Mouse (Mus musculus) embryonic facial prominence, embryonic 12.5 days (tissue): ENCODE data around the gene Arhgap1. TPM values are rescaled to one million over a fixed set of nuclear protein-coding genes. Genes with fewer than 3 reads are reported as not detected.

Source experiments
- ATAC-seq: fragments of 200-750 bp; cut with Nextera tagmentation; 2 replicates; pipeline ENCODE4 v1.8.0; 2017; ENCODE audit not compliant: insufficient number of reproducible peaks, insufficient read depth, low FRiP score, low TSS enrichment
- H3K27ac ChIP-seq: fragments of 300-500 bp; sonication (generic); 2 replicates; pipeline ENCODE4 v1.5.1; 2016; ENCODE audit warnings: mild to moderate bottlenecking
- H3K27me3 ChIP-seq: fragments of 300-500 bp; sonication (generic); 2 replicates; pipeline ENCODE4 v1.6.1; 2016; ENCODE audit warnings: mild to moderate bottlenecking, moderate library complexity
- H3K36me3 ChIP-seq: fragments of 300-500 bp; sonication (generic); 2 replicates; pipeline ENCODE4 v1.6.1; 2016; ENCODE audit warnings: mild to moderate bottlenecking
- H3K4me1 ChIP-seq: fragments of 300-500 bp; sonication (generic); 2 replicates; pipeline ENCODE4 v1.6.1; 2016
- H3K4me2 ChIP-seq: fragments of 300-500 bp; sonication (generic); replicated peaks from 2 replicates; pipeline ENCODE4 v1.6.1; 2016; ENCODE audit warnings: mild to moderate bottlenecking, moderate library complexity
- H3K4me3 ChIP-seq: fragments of 300-500 bp; sonication (generic); 2 replicates; pipeline ENCODE4 v1.5.1; 2016; ENCODE audit warnings: mild to moderate bottlenecking
- H3K9ac ChIP-seq: fragments of 300-500 bp; sonication (generic); 2 replicates; pipeline ENCODE4 v1.6.1; 2016; ENCODE audit warnings: mild to moderate bottlenecking, moderate library complexity
- H3K9me3 ChIP-seq: fragments of 300-500 bp; sonication (generic); 2 replicates; pipeline ENCODE4 v1.6.1; 2016; ENCODE audit warnings: mild to moderate bottlenecking, moderate library complexity
- WGBS: fragments of 180-500 bp; shearing (Covaris S2); methylation state at CpG from one replicate; pipeline ENCODE4 v1.1.7; 2016; 5-methylcytosine and 5-hydroxymethylcytosine counted together
- polyA plus RNA-seq: library from polyadenylated mRNA; unstranded; fragments of >200 nt; fragmentation: Nextera tagmentation; extraction: Ambion mirVana; gene quantifications from 2 replicates; pipeline ENCODE4 v1.2.1, GENCODE M21; 2016

Gene Arhgap1
- polyA plus RNA-seq, 1 experiment from 2014 or later, result 102 TPM

GRCm38 (mm10) chr2:91705736-91706135 is 56.1 kb downstream of the Arhgap1 start:
- H3K36me3 ChIP-seq, result no peaks in the 10 kb centered on the region
- no peak overlapping the region for H3K9ac ChIP-seq
- H3K4me1 ChIP-seq, result peaks cover 6% of the 10 kb centered on the region
- H3K27ac ChIP-seq, result no peak overlapping the region
- H3K27me3 ChIP-seq, result no peaks in the 10 kb centered on the region
- no peaks in the 10 kb centered on the region for H3K9me3 ChIP-seq
- no peak overlapping the region for H3K4me3 ChIP-seq
- no peak overlapping the region for H3K4me2 ChIP-seq
- ATAC-seq, result no peak
- WGBS, result 83% methylated on average over 6 of the region's 6 CpGs

GRCm38 (mm10) chr2:91706456-91706855 is 56.8 kb downstream of the Arhgap1 start:
- Histone ChIP-seq H3K36me3 (no peaks in the 10 kb centered on the region), H3K4me1 (peaks cover 7% of the 10 kb centered on the region)
- ATAC-seq, result no peak

GRCm38 (mm10) chr2:91708361-91708760 is 58.7 kb downstream of the Arhgap1 start:
- H3K36me3 ChIP-seq, result no peaks in the 10 kb centered on the region
- no peak for ATAC-seq
- no peak overlapping the region for H3K9ac ChIP-seq
- H3K27ac ChIP-seq, result no peak overlapping the region
- H3K9me3 ChIP-seq, result no peaks in the 10 kb centered on the region
- 94% methylated on average over 6 of the region's 6 CpGs for WGBS
- H3K27me3 ChIP-seq, result no peaks in the 10 kb centered on the region
- peaks cover 16% of the 10 kb centered on the region for H3K4me1 ChIP-seq
- no peak overlapping the region for H3K4me3 ChIP-seq
- no peak overlapping the region for H3K4me2 ChIP-seq

More at GRCm38 (mm10) chr2:91706456-91706855, 56.8 kb downstream of the Arhgap1 start:
- no peaks in the 10 kb centered on the region for H3K9me3 ChIP-seq
- H3K27me3 ChIP-seq, result no peaks in the 10 kb centered on the region
- H3K4me3 ChIP-seq, result no peak overlapping the region
- no peak overlapping the region for H3K9ac ChIP-seq
- no peak overlapping the region for H3K27ac ChIP-seq
- no peak overlapping the region for H3K4me2 ChIP-seq

- H3K27ac ChIP-seq, result peak within 1 kb of the TSS; percentile 77
- H3K4me3 ChIP-seq, result peak within 1 kb of the TSS; percentile 68
- H3K36me3 ChIP-seq, result no peaks in the 10 kb centered on the region
- H3K9ac ChIP-seq, result peak within 1 kb of the TSS; percentile 63
- no peaks in the 10 kb centered on the region for H3K27me3 ChIP-seq
- H3K4me1 ChIP-seq, result peaks cover 16% of the 10 kb centered on the region
- peak within 1 kb of the TSS; percentile 82 for H3K4me2 ChIP-seq
- WGBS, result under 1% methylated on average over 66 of the region's 66 CpGs
- no peaks in the 10 kb centered on the region for H3K9me3 ChIP-seq
- peak; percentile 94 for ATAC-seq
These were observed 60.9 kb downstream of the Arhgap1 start, which contains the start of the genes Atg13 and Harbi1 for GRCm38 (mm10) chr2:91710272-91711234. Gene Atg13, minus strand, starts transcription at chr2:91710576. Gene Harbi1, plus strand, starts transcription at chr2:91710852.

GRCm38 (mm10) chr2:91711256-91711925 is 61.7 kb downstream of the Arhgap1 start:
- no peak for ATAC-seq
- WGBS, result 4% methylated on average over 8 of the region's 8 CpGs
- H3K4me1 ChIP-seq, result peaks cover 16% of the 10 kb centered on the region
- peak overlapping the region; percentile 63 for H3K9ac ChIP-seq
- peak overlapping the region; percentile 77 for H3K27ac ChIP-seq
- H3K4me2 ChIP-seq, result peak overlapping the region; percentile 82
- no peaks in the 10 kb centered on the region for H3K27me3 ChIP-seq
- H3K9me3 ChIP-seq, result no peaks in the 10 kb centered on the region
- H3K36me3 ChIP-seq, result peaks cover 4% of the 10 kb centered on the region; the same call in 1 of the 2 replicates
- peak overlapping the region; percentile 68 for H3K4me3 ChIP-seq

GRCm38 (mm10) chr2:91714921-91715320 is 65.3 kb downstream of the Arhgap1 start:
- no peak overlapping the region for H3K4me3 ChIP-seq
- H3K4me2 ChIP-seq, result no peak overlapping the region
- no peak overlapping the region for H3K9ac ChIP-seq
- H3K9me3 ChIP-seq, result no peaks in the 10 kb centered on the region
- WGBS, result 86% methylated on average over 1 of the region's 1 CpGs
- no peak for ATAC-seq
- H3K27ac ChIP-seq, result no peak overlapping the region
- H3K27me3 ChIP-seq, result no peaks in the 10 kb centered on the region
- H3K36me3 ChIP-seq, result peaks cover 10% of the 10 kb centered on the region; the same call in 1 of the 2 replicates
- peaks cover 10% of the 10 kb centered on the region; the same call in 1 of the 2 replicates for H3K4me1 ChIP-seq

DNA sequence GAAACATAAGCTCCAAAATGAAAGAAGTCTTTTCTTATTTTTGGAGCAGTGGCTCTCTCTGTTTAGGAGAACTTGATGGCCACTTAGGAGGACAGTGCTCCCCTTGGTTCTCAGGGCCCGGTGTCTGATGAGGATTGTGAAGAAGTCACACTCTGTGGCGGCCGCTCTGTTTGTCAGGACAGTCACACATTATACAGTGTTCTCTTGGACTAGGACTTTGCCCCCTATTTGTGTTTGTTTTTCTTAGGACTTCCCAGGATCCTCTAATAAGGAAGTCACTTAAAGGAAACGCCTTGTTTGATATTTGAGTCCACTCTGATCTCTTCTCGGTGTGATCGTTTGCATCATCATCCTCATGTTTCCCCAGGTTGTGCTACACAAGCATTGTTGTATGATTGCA is 68.6 kb downstream of the Arhgap1 start:
- H3K9me3 ChIP-seq, result no peaks in the 10 kb centered on the region
- WGBS, result 86% methylated on average over 6 of the region's 6 CpGs
- H3K27ac ChIP-seq, result no peak overlapping the region
- H3K36me3 ChIP-seq, result peaks cover 25% of the 10 kb centered on the region
- no peak overlapping the region for H3K4me2 ChIP-seq
- H3K4me3 ChIP-seq, result no peak overlapping the region
- no peak overlapping the region for H3K9ac ChIP-seq
- no peak for ATAC-seq
- H3K27me3 ChIP-seq, result no peaks in the 10 kb centered on the region
- no peaks in the 10 kb centered on the region for H3K4me1 ChIP-seq

Other genes starting within 250 kb of the Arhgap1 start
- 71.3 and 80.1 TPM in 2 replicates for gene 1110051M20Rik, start 205.2 kb upstream of the Arhgap1 start, polyA plus RNA-seq
- gene Lrp4, start 192.3 kb upstream of the Arhgap1 start, polyA plus RNA-seq, result 7.9 and 8.2 TPM in 2 replicates
- gene Ckap5, start 123.1 kb upstream of the Arhgap1 start, polyA plus RNA-seq, result 115 and 124 TPM in 2 replicates
- 0.15 and 0.31 TPM in 2 replicates for gene F2, start 13.4 kb upstream of the Arhgap1 start, polyA plus RNA-seq
- 12.8 and 13.3 TPM in 2 replicates for gene Zfp408, start 69 bp upstream of the Arhgap1 start, polyA plus RNA-seq
- gene Atg13, start 60.7 kb downstream of the Arhgap1 start, polyA plus RNA-seq, result 29.3 and 29.8 TPM in 2 replicates
- gene Harbi1, start 61.0 kb downstream of the Arhgap1 start, polyA plus RNA-seq, result 23.1 and 24.9 TPM in 2 replicates
- 21.9 and 22.2 TPM in 2 replicates for gene Ambra1, start 80.3 kb downstream of the Arhgap1 start, polyA plus RNA-seq